Mouse (Mus musculus): ENCODE measurements at regions not wholly inside any gene's neighbourhood (a gene's known extent, or its start where the extent isn't known, plus 50 kb on each side); places are given as distances from the start of the nearest gene placed in this dataset.

DNA sequence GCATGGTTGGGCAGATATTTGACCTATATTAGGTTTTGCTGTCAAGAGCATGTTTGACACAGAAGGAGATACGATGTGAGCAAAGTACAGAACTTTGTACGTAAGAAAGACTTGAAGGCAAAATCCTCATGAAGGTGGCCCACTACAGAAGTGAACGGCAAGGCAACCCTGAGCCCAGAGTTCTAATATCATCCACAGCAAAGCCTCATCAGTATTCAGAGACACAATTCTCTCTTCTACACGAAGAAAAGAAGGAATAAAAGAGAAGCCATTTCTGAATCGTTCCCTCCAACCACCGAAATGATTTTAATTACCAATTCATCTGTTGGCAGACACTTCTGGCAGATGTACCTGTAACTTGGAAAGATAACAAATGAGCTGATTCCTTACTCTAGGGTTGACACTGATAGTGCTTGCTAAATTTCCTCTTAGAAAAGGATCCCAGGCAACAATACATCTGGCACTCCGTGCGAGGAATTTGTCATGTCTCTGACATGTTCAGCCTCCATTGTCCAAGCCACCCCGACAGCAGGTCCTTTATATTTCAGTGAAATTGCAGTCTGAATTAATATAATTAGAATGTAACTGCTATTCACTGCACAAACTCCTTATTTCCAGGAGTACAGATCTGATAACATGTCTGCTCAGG is 130.3 kb downstream of the Btg1 start:
- no peaks in the 10 kb centered on the region for H3K36me3 ChIP-seq (replicated peaks; ENCODE audit: control insufficient read depth, insufficient read depth, low read depth)
- 69% methylated on average over 9 of the region's 9 CpGs for WGBS (ENCODE audit: insufficient replicate concordance)
- H3K4me3 ChIP-seq (ENCODE audit: insufficient read depth in 1 of 2, low read depth in 2 of 2, low read length in 2 of 2), result no peak overlapping the region
- no peaks in the 10 kb centered on the region for H3K4me1 ChIP-seq (replicated peaks; ENCODE audit: control insufficient read depth in 2 of 2, insufficient read depth in 2 of 2, low read length in 1 of 2)
- TF ChIP-seq EP300 (IDR thresholded peaks at IDR 0.05; ENCODE audit: low read depth), result no peak
- TF ChIP-seq CTCF (IDR thresholded peaks at IDR 0.05; ENCODE audit: low read depth), result no peak
- H3K27me3 ChIP-seq (ENCODE audit: control insufficient read depth, insufficient read depth, low read length), result no peaks in the 10 kb centered on the region; the same call in 1 of the 2 replicates
- H3K27ac ChIP-seq, result no peak overlapping the region
- H3K4me2 ChIP-seq (ENCODE audit: low read depth), result no peak overlapping the region
- H3K9me3 ChIP-seq (ENCODE audit: control insufficient read depth, low read length), result no peaks in the 10 kb centered on the region
- no peak for DNase-seq (ENCODE audit: low read depth in 3 of 3, low spot score in 3 of 3)
- H3K9ac ChIP-seq (replicated peaks), result no peak overlapping the region
- ATAC-seq (ENCODE audit: insufficient read depth), result no peak

DNA sequence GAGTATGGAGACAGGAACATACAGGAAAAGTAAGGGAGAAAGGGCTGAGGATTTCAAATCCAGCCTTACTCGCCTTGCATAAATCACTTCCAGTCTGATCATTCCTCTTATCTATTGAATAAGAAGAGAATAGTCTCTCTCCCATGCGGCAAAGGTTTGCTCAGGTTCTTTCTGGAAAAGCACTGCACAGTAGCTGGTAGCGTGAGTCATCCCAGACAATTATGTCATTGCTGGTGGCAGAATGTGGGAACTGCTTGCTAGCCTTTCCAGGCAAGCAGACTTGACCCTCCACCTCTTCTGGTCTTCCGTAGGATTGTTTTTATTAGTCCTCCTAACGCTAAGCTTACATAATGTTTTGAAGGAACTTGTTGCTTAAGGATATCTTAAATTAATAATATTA is 134.1 kb downstream of the Btg1 start:
- Histone ChIP-seq H3K4me1 (replicated peaks; ENCODE audit: control insufficient read depth in 2 of 2, insufficient read depth in 2 of 2, low read length in 1 of 2) (no peaks in the 10 kb centered on the region), H3K27me3 (ENCODE audit: control insufficient read depth, insufficient read depth, low read length) (no peaks in the 10 kb centered on the region; the same call in 1 of the 2 replicates), H3K9me3 (ENCODE audit: control insufficient read depth, low read length) (no peaks in the 10 kb centered on the region), H3K4me2 (ENCODE audit: low read depth) (no peak overlapping the region), H3K27ac (no peak overlapping the region), H3K4me3 (ENCODE audit: insufficient read depth in 1 of 2, low read depth in 2 of 2, low read length in 2 of 2) (no peak overlapping the region), H3K9ac (replicated peaks) (no peak overlapping the region), H3K36me3 (replicated peaks; ENCODE audit: control insufficient read depth, insufficient read depth, low read depth) (no peaks in the 10 kb centered on the region)
- TF ChIP-seq EP300 (IDR thresholded peaks at IDR 0.05; ENCODE audit: low read depth) (no peak), CTCF (IDR thresholded peaks at IDR 0.05; ENCODE audit: low read depth) (no peak)
- ATAC-seq (ENCODE audit: insufficient read depth), result no peak
- WGBS (ENCODE audit: insufficient replicate concordance), result 37% methylated on average over 5 of the region's 5 CpGs
- DNase-seq (ENCODE audit: low read depth in 3 of 3, low spot score in 3 of 3), result no peak

DNA sequence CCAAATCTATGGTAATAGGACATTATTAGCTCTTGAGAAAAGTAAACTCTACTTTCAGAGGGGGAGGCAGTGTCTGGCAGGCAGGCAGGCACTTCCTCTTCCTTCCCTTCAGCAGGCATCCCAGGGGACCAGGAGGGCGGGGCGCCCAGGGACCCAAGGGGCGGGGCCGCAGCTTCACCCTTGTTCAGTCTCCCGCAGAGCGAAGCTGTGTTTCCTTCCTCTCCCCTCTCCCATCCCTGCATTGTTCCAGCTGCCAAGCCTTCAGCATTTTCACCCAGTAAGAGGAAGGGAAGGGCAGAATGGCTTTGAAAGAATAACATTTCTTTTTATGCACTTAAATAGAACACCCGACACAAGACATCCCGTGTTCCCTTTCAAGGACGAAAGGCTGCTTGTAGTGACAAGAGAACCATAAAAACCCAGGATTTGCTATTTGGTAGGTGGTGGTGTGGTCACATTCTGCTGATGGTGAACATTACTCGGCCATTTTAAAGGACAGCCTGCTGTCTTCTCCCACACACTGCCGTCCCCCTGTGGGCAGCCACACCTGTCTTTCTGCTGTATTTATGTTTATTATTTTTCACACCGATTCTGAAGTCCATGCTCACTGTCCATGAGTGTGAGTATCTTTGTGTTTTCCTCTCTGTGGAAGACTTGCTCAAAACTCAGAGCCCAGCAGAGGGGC is 134.9 kb downstream of the Btg1 start:
- DNase-seq (ENCODE audit: low read depth in 3 of 3, low spot score in 3 of 3) (peak in 2 of 3 experiments; percentile 2 to 7), ATAC-seq (ENCODE audit: insufficient read depth) (0 out of 2 replicates have a peak, but pooled peaks have one; percentile 43)
- Histone ChIP-seq H3K36me3 (replicated peaks; ENCODE audit: control insufficient read depth, insufficient read depth, low read depth) (no peaks in the 10 kb centered on the region), H3K4me1 (replicated peaks; ENCODE audit: control insufficient read depth in 2 of 2, insufficient read depth in 2 of 2, low read length in 1 of 2) (no peaks in the 10 kb centered on the region), H3K4me3 (ENCODE audit: insufficient read depth in 1 of 2, low read depth in 2 of 2, low read length in 2 of 2) (no peak overlapping the region), H3K27me3 (ENCODE audit: control insufficient read depth, insufficient read depth, low read length) (no peaks in the 10 kb centered on the region; the same call in 1 of the 2 replicates), H3K27ac (no peak overlapping the region), H3K9me3 (ENCODE audit: control insufficient read depth, low read length) (no peaks in the 10 kb centered on the region), H3K9ac (replicated peaks) (no peak overlapping the region), H3K4me2 (ENCODE audit: low read depth) (no peak overlapping the region)
- TF ChIP-seq CTCF (IDR thresholded peaks at IDR 0.05; ENCODE audit: low read depth) (no peak), EP300 (IDR thresholded peaks at IDR 0.05; ENCODE audit: low read depth) (no peak)
- 7% methylated on average over 12 of the region's 12 CpGs for WGBS (ENCODE audit: insufficient replicate concordance)

DNA sequence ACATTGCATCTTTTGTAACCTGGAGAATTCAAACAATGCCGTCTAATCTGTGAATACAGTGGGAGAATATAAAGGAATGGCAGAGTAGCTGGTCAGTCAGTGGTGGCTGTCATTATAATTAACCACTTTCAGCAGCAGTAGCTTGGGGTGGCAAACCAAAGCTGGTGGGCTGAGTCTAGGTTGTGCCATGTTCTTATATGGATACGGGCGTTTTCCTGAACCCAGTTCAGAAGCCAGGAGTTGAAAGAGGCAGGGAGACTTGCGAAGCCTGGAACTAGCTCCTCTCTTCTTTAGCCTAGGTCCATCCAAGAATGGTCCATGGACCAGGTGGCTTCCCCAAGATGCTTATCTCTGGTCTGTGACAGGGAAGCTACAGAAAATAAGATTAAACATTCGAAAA is 135.7 kb downstream of the Btg1 start:
- H3K27ac ChIP-seq, result no peak overlapping the region
- no peak overlapping the region for H3K4me3 ChIP-seq (ENCODE audit: insufficient read depth in 1 of 2, low read depth in 2 of 2, low read length in 2 of 2)
- no peak for DNase-seq (ENCODE audit: low read depth in 3 of 3, low spot score in 3 of 3)
- H3K9me3 ChIP-seq (ENCODE audit: control insufficient read depth, low read length), result no peaks in the 10 kb centered on the region
- no peak overlapping the region for H3K9ac ChIP-seq (replicated peaks)
- no peaks in the 10 kb centered on the region for H3K4me1 ChIP-seq (replicated peaks; ENCODE audit: control insufficient read depth in 2 of 2, insufficient read depth in 2 of 2, low read length in 1 of 2)
- no peaks in the 10 kb centered on the region for H3K36me3 ChIP-seq (replicated peaks; ENCODE audit: control insufficient read depth, insufficient read depth, low read depth)
- ATAC-seq (ENCODE audit: insufficient read depth), result no peak
- 68% methylated on average over 5 of the region's 5 CpGs for WGBS (ENCODE audit: insufficient replicate concordance)
- TF ChIP-seq EP300 (IDR thresholded peaks at IDR 0.05; ENCODE audit: low read depth), result no peak
- TF ChIP-seq CTCF (IDR thresholded peaks at IDR 0.05; ENCODE audit: low read depth), result no peak
- H3K4me2 ChIP-seq (ENCODE audit: low read depth), result no peak overlapping the region
- no peaks in the 10 kb centered on the region; the same call in 1 of the 2 replicates for H3K27me3 ChIP-seq (ENCODE audit: control insufficient read depth, insufficient read depth, low read length)

DNA sequence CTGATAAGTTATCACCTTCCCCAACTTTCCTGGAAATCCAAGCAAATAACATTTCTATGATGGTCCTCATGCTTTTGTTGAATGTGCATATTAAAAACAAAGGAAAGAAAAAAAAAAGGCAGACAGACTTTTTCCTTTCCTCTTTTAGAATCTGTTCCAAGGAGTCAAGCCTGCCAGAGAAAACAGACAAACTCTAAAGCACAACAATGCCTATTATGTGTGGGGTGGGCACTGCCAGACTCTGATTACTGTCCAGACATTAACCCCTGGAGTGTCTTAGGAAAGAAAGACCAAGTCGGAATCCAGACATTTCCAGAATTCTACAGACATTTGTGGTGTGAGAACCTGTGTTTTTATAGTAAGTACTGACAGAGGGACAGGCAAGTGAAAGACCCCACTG is 136.7 kb downstream of the Btg1 start:
- Histone ChIP-seq H3K4me1 (replicated peaks; ENCODE audit: control insufficient read depth in 2 of 2, insufficient read depth in 2 of 2, low read length in 1 of 2) (no peaks in the 10 kb centered on the region), H3K9ac (replicated peaks) (no peak overlapping the region), H3K4me3 (ENCODE audit: insufficient read depth in 1 of 2, low read depth in 2 of 2, low read length in 2 of 2) (no peak overlapping the region), H3K9me3 (ENCODE audit: control insufficient read depth, low read length) (no peaks in the 10 kb centered on the region), H3K27ac (no peak overlapping the region), H3K36me3 (replicated peaks; ENCODE audit: control insufficient read depth, insufficient read depth, low read depth) (no peaks in the 10 kb centered on the region), H3K4me2 (ENCODE audit: low read depth) (no peak overlapping the region), H3K27me3 (ENCODE audit: control insufficient read depth, insufficient read depth, low read length) (no peaks in the 10 kb centered on the region; the same call in 1 of the 2 replicates)
- ATAC-seq (ENCODE audit: insufficient read depth) (no peak), DNase-seq (ENCODE audit: low read depth in 3 of 3, low spot score in 3 of 3) (no peak)
- WGBS (ENCODE audit: insufficient replicate concordance), result 38% methylated on average over 1 of the region's 1 CpGs
- TF ChIP-seq EP300 (IDR thresholded peaks at IDR 0.05; ENCODE audit: low read depth), result no peak
- TF ChIP-seq CTCF (IDR thresholded peaks at IDR 0.05; ENCODE audit: low read depth), result no peak

Measured in liver, embryonic 14.5 days (tissue).